Mouse (Mus musculus) midbrain, embryonic 11.5 days (tissue): ENCODE measurements at regions not wholly inside any gene's neighbourhood (a gene's known extent, or its start where the extent isn't known, plus 50 kb on each side); places are given as distances from the start of the nearest gene placed in this dataset.

ENCODE experiments used
- ATAC-seq: fragments of 200-750 bp; cut with Nextera tagmentation; 2 replicates; pipeline ENCODE4 v1.8.0; 2017; ENCODE audit warnings: moderate TSS enrichment, moderate library complexity; ENCODE audit not compliant: low FRiP score
- DNase-seq: peaks from one replicate; pipeline ENCODE4 v3.0.0; 2015; ENCODE audit warnings: low spot score; ENCODE audit errors: missing footprints
- H3K27ac ChIP-seq: fragments of 300-500 bp; sonication (generic); 2 replicates; pipeline ENCODE4 v1.5.1; 2014; ENCODE audit warnings: low read depth, low read length
- H3K27me3 ChIP-seq: fragments of 300-500 bp; sonication (generic); 2 replicates; pipeline ENCODE4 v1.6.1; 2014; ENCODE audit warnings: mild to moderate bottlenecking, low read length, moderate library complexity, mixed read lengths; ENCODE audit not compliant: control insufficient read depth, insufficient read depth
- H3K36me3 ChIP-seq: fragments of 300-500 bp; sonication (generic); 2 replicates; pipeline ENCODE4 v1.6.1; 2014; ENCODE audit warnings: mild to moderate bottlenecking, low read length, moderate library complexity, mixed read lengths; ENCODE audit not compliant: control insufficient read depth, insufficient read depth
- H3K4me1 ChIP-seq: fragments of 300-500 bp; sonication (generic); 2 replicates; pipeline ENCODE4 v1.6.1; 2014; ENCODE audit warnings: low read length; ENCODE audit not compliant: control insufficient read depth, insufficient read depth
- H3K4me2 ChIP-seq: fragments of 300-500 bp; sonication (generic); 2 replicates; pipeline ENCODE4 v1.6.1; 2014; ENCODE audit warnings: mild to moderate bottlenecking, moderate library complexity
- H3K4me3 ChIP-seq: fragments of 300-500 bp; sonication (generic); 2 replicates; pipeline ENCODE4 v1.5.1; 2014; ENCODE audit warnings: low read depth, low read length
- H3K9ac ChIP-seq: fragments of 300-500 bp; sonication (generic); 2 replicates; pipeline ENCODE4 v1.6.1; 2014; ENCODE audit warnings: low read length
- H3K9me3 ChIP-seq: fragments of 300-500 bp; sonication (generic); 2 replicates; pipeline ENCODE4 v1.6.1; 2016; ENCODE audit warnings: low read length; ENCODE audit not compliant: control insufficient read depth
- WGBS: fragments of 180-500 bp; shearing (Covaris S2); extraction: QIAGEN DNeasy Blood & Tissue Kit; methylation state at CpG from one replicate; pipeline ENCODE4 v1.1.7; 2014; 5-methylcytosine and 5-hydroxymethylcytosine counted together

DNA sequence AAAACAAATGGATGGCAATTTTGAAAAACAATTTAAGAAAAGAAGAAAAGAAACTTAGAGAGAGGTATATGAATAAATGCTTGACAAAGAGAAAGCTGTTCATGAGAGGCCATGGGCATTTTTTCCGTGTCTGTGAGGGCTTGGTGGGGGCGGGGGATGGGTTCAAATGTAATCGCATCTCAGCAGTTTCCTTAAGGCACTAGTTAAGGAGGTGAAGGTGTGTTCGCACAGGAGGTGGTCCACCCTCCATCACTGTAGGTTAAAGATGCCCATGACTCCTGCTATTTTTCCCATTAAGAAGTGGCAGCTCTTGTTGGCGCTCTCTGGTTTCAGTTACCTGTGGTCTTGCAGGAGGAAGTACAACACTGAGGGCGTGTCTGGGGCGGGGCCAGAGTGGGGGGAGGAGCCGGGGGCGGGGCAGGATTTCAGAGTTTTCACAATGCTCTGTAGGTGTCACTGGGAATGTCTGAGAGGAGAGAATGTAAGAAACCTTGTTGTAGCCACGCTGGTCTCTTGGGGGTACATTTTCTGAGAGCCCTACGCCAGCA, 126.0 kb downstream of the Gm10131 start:
- 63% methylated on average over 11 of the region's 11 CpGs for WGBS
- H3K4me3 ChIP-seq, result no peak overlapping the region
- H3K27ac ChIP-seq, result no peak overlapping the region
- H3K4me1 ChIP-seq, result no peaks in the 10 kb centered on the region
- ATAC-seq (no peak), DNase-seq (no peak)
- H3K36me3 ChIP-seq, result no peaks in the 10 kb centered on the region
- no peak overlapping the region for H3K4me2 ChIP-seq
- no peaks in the 10 kb centered on the region for H3K27me3 ChIP-seq
- no peak overlapping the region for H3K9ac ChIP-seq
- H3K9me3 ChIP-seq, result no peaks in the 10 kb centered on the region

DNA sequence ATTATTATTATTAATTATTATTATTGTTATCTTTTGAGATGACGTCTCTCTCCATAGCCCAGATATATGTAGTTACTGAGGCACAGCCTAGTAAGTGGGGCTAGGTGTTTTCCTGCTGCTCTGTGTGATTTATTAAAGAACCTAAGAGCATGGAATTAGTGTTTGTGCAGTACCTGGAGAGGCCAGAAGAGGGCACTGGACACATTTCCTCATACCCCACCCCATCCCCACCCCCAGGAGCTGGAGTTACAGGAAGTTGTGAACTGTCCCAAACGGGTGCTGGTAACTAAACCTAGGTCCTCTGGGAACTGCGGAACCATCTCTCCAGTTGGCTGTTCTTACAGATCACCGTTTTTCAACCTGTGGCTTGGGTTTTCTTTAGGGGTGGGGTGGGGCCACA, 129.9 kb downstream of the Gm10131 start:
- 67% methylated on average over 4 of the region's 4 CpGs for WGBS

DNA sequence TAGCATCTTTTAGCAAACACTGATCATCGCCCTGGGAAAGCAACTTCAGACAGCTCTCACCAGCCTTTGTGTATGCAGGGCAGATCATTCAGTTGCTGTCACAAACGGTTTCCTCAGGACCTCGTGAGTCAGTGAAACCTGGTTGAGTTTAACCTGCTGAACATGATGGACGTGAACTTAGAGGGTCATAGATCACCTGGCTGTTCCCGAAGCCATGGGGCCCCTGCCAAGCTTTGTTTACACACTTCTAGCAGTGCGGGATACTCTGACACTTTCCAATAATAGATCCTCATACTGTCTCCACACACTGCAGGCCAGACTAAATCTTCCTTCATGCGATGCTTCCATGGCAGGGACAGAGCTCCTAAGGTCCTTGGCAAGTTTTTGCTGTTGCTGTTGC, 130.5 kb downstream of the Gm10131 start:
- Histone ChIP-seq H3K4me3 (no peak overlapping the region), H3K9ac (no peak overlapping the region), H3K36me3 (no peaks in the 10 kb centered on the region), H3K9me3 (no peaks in the 10 kb centered on the region), H3K27ac (no peak overlapping the region), H3K4me1 (no peaks in the 10 kb centered on the region), H3K27me3 (no peaks in the 10 kb centered on the region), H3K4me2 (no peak overlapping the region)
- no peak for ATAC-seq
- 75% methylated on average over 7 of the region's 7 CpGs for WGBS
- DNase-seq, result no peak

More for the DNA sequence above, 129.9 kb downstream of the Gm10131 start:
- Histone ChIP-seq H3K9ac (no peak overlapping the region), H3K9me3 (no peaks in the 10 kb centered on the region), H3K27ac (no peak overlapping the region), H3K4me3 (no peak overlapping the region), H3K4me1 (no peaks in the 10 kb centered on the region), H3K4me2 (no peak overlapping the region), H3K27me3 (no peaks in the 10 kb centered on the region), H3K36me3 (no peaks in the 10 kb centered on the region)
- ATAC-seq (no peak), DNase-seq (no peak)
